Mouse (Mus musculus): ENCODE measurements around the gene Maml3.

- TF ChIP-seq CTCF (IDR thresholded peaks at IDR 0.05) = no peak
- TF ChIP-seq EP300 (IDR thresholded peaks at IDR 0.05) = no peak
Measured at GRCm38 (mm10) chr3:51731949-51732636, 372.8 kb downstream of the Maml3 start.

All from lung, postnatal 0 days (tissue).